Mouse (Mus musculus) embryonic fibroblast, embryonic 13.5 days (primary cell): ENCODE results near the gene A030005K14Rik.

ENCODE experiments used
- CTCF ChIP-seq: IDR thresholded peaks from 2 replicates; pipeline ENCODE4 v1.5.1; 2011; ENCODE audit warnings: mild to moderate bottlenecking, control low read depth, low read length, moderate library complexity, borderline replicate concordance; ENCODE audit not compliant: insufficient read depth
- POLR2A ChIP-seq: IDR thresholded peaks from 2 replicates; pipeline ENCODE4 v1.6.1; 2011; ENCODE audit warnings: low read depth, mild to moderate bottlenecking, control low read depth, low read length, moderate library complexity

DNA sequence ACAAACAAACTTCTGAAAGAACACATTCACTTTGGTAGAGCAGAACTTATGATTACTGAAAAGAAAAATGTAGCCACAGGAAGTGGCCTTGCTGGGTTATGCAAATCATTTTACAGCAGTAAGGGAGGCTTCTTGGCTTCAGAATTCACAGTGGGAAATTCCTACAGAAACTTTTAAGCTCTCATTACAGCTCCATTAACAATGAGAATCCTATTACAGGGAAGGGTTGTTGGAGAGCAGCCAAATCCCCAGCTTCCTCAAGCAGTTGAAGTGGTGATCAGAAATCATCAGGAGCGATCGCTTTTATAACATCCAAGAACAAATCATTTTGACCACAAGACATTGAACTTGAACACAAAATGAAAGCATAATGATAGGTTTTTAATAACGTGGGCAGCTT lies 42.7 kb upstream of the A030005K14Rik start:
- no peak for TF ChIP-seq CTCF
- TF ChIP-seq POLR2A = no peak
